Mouse (Mus musculus) brain, adult 2 months (tissue): ENCODE data around the gene Tex33.

ENCODE experiments used
- DNase-seq: peaks from one replicate; pipeline ENCODE4 v3.0.0; 2011; ENCODE audit warnings: low read depth, low spot score

The Tex33 gene

GRCm38 (mm10) chr15:78395478-78395962 is at the start of gene Tex33:
Gene Tex33 (minus strand): TSS chr15:78395912.
- no peak for DNase-seq

DNA sequence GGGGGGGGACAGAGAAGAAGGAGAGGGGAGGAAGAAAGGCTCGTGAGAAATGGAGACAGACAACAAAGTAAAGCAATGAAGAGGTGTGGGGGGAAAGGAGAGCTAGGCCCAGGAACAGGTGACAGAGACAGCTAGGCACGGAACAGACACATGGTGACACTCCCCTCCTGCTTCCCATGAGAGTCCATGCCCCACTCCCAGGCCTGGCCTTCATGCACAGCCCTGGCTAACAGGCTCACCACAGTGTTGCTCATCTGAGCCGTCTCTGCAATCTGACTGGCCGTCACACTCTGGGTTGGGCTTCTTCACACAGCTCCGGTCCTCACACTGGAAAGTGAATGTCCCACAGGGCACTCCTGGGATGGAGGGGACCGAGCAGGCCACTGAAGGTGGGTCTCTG is 48.1 kb upstream of the Tex33 start:
- DNase-seq = no peak

DNA sequence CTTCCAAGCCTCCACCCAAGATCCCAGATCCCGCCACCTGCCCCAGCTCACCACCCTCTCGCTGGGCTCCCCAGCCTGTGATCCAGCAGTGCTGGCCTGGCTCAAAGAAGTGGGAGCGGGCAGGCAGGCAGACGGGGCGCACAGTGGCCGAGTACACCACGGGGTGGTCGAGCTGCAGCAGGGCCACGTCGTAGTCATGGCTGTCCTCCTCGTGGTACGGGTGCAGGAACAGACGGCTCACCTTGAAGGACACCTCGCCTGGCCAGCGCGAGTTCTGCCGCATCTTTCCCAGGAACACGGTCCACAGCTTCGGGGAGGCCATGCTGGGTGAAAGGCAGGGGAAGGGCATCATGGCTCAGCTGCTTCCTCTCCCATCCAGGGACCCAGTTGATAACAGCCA is 46.5 kb upstream of the Tex33 start:
- no peak for DNase-seq

DNA sequence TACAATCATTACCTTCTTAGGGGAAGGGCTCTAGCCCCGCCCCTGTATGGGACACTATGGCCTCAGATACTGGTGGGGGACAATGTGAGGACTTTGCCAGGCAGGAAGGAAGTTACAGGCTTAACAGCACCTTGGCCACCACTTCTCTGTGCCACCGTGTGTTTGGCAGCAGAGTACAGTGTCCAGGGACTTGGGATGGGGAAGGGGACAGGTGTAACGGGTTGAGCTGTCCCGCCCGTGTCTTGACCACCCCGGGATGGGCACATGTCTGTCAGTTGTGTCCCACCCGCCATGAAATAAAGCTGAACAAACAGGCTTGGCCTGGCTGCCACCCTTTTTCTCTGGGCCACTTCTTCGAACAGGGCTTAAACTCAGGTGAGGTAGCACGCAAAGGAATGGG is 43.3 kb upstream of the Tex33 start:
- DNase-seq = no peak

DNA sequence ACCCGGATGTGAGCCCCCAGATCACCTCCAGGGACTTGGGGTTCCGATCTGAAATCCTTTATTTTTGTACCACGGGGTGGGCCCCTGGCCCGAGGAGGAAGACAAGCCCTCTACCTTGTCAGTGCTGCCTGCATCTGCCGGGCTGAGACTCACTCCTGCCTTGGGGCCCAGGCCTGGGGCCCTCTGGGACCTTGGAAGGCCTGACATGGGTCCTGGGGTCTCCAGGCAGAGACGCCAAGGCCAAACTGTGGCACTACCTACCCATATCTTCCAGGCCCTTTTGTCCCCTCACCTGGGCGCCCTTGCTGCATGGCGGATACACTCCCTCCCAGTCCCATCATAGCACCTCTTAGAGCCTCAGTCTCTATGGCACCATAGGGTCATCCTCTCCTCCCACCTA is 42.8 kb upstream of the Tex33 start:
- no peak for DNase-seq

DNA sequence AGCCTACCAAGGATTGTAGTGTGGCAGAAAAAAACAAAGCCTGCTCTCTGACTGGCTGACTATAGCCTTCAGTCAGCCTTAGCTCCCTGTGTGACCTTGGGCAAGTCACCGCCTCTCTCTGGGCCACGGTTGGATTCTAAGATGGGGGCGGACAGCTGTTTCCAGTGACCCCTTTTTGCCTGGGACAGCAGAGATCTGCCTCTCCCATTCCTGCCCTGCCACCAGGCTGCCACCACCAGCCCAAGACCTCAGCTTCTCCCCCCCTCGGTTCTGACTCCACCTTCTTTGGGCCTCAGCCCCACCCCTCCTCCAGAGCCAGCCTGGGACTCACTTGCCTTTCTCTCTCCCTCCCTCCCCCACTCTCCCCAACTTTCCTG is 42.3 kb upstream of the Tex33 start:
- DNase-seq = no peak

- peak; percentile 81 for DNase-seq
Observed at GRCm38 (mm10) chr15:78437237-78438017, 41.7 kb upstream of the Tex33 start.

DNA sequence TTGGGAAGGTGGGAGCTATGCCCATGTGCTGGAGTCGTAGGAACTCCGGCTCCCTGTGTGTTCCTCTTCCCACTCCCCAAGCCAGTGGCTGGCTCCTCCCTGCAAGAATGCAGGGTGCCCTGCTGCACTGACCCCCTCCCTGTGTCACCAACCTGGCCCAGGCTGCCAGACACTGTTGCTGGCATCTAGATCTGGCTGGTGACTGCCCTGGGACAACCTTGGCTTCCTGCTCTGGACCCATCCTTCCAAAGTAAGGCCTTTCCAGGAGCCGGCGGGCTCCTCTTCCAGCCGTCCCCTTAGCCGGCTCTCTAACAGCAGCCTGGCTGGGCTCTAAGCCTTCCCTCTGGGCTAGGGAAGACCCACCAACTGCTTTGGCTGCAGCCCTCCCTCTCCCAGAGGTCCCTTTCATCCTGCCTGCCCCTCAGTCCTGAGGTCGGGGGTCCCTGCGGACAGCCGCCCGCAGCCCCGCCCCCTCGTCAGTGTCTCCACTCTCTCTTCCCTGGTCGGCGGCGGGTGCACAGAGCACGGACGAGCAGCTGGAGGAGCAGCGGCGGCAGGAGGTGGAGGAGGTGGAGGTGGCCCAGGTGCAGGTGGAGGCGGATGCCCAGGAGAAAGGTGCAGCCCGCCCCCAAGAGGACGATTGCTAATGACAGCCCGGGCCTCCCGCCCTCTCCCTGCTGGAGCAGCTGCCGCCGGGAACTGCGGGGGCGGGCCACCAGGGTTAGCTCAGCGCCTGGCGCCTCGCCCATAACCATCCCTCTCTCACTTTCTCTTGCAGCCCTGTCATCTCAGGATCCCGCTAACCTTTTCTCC is 40.9 kb upstream of the Tex33 start:
- DNase-seq = peak; percentile 96

- DNase-seq = peak; percentile 49
Observed at GRCm38 (mm10) chr15:78435681-78436080, 40.0 kb upstream of the Tex33 start.

GRCm38 (mm10) chr15:78434896-78435520 is 39.3 kb upstream of the Tex33 start:
- DNase-seq = peak; percentile 73

GRCm38 (mm10) chr15:78431541-78432121 is 35.9 kb upstream of the Tex33 start:
- no peak for DNase-seq

- no peak for DNase-seq
Observed at GRCm38 (mm10) chr15:78430874-78431273, 35.2 kb upstream of the Tex33 start.

DNA sequence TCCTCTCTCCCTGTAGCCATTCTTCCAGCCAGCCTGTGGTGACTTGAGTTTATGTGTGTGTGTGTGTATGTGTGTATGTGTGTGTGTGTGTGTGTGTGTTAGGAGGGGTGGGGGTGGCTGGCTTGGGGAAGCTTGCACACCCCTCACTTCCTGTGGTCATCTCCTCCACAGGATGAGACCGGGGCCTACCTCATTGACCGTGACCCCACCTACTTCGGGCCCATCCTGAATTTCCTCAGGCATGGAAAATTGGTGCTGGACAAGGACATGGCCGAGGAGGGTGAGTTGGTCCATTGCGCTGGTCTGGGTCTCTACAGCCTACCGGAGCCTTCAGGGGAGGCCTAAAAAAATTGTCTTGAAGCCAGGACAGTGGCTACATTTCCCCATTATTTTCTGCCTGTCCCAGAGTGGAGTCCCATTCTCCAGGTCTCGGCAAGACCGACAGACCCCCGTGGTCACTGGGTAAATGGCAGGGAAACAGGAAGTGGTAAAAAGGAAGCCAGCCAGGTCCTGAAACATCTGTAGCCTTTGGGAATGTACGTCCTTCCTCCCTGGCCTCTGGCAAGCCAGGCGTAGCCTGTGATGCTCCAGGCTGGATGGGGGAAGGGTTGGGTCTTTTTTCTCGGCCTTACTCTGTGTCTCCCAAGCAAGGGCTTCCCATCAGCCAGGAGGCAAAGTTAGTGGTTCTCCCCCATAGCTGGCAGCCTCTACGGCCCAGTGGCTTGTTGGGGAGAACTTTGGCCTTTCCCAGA is 34.3 kb upstream of the Tex33 start:
- DNase-seq = no peak

- DNase-seq = no peak
Observed at GRCm38 (mm10) chr15:78429139-78429459, 33.4 kb upstream of the Tex33 start.

- DNase-seq = peak; percentile 95
Observed at GRCm38 (mm10) chr15:78428391-78429138, 32.9 kb upstream of the Tex33 start, which contains the start of gene Kctd17. Gene Kctd17 (plus strand): TSS chr15:78428564.

DNA sequence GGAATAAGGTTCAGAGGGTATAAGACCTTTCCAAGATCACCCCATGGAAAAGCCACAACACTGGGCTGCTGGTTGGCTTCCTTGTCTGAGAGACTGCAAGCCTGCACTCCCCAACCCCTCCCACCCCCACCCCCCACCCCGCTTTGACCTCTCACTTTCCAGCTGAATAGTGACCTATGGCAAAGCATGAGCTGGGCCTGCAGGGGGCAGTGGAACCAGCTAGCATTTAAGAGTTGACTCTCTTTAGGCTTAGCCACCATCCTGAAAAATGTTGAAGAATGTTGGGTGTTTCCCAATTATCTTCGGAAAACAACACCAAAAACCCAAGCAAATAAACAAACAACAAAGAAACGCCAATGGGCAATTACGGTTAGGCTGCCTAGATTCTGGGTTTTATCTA is 29.5 kb upstream of the Tex33 start:
- no peak for DNase-seq

DNA sequence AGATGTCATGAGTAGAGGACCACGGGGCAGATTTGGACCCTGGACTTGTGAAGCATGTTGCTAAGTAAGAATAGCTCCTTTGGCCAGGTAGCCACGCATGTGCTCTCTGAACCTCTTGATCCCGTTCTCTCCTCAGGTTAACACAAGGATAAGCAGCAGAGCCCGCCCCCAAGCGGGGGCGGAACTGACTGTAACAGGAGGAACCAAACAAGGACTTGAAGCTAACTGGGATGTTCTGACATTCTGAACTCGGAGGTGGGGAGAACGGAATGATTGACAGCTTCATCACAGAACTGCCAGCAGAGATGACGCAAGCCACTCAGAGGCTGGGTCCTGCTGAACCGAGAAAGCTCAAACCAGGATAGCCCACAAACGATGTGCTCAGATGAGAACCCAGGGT is 28.8 kb upstream of the Tex33 start:
- peak; percentile 45 for DNase-seq

DNA sequence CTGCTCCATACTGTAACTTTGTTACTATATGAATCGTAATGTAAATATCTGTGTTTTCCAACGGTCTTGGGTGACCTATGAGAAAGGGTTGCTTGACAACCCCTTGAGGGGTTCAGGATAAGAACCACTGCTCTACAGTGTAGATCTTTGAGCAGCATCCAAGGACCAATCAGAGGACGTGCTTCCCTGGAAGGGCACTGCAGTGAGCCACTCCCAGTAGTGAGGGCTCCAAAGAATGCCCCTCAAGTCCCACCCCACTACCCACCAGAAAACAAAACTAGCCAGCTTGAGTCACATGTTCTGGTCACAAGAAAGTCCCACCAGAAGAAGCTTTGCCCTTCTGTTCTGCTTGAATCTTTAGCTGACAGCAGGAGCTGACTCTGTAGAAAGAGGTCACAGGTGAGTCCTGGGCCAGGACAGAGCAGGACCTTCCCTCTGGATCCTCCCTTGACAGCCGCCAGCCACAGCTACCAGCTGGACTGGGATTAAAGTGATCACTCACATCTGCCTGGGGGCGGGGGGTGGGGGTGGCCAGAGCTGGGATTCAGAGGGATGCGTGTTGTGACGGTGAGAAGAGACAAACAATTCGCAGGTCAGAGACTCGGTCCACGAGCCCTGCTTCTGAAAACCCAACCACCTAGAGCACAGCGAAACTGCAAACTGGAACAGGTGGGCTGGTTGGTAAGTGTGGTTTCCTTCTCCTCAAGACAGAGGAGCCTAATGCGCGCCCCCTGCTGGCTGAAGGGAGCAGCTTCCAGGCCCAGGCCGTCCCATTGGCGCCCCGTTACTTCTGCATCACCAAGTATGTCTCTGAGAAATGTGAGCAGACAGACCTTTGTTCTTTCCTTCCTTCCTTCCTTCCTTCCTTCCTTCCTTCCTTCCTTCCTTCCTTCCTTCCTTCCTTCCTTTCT is 26.6 kb upstream of the Tex33 start:
- DNase-seq = peak; percentile 88

- peak; percentile 54 for DNase-seq
Observed at GRCm38 (mm10) chr15:78420395-78420794, 24.7 kb upstream of the Tex33 start.

DNA sequence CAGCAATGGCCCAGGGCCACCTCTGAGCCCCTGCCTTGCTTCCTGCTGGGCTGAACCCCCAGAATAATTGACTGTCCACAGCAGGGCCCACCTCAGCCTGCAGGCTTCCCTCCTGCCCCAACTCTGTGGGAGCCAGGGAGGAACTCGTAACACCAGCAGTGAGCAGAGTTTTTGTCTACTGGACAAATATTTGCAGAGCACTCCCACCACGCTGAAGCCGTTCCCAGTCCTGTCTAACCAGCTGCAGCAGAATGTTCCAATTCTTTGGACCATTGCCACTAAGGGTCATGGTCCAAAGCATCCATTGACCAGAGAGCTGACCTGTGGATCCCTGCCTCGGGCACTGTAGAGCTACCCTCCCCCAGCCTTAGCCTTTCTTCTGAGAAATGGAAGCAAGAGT is 21.2 kb upstream of the Tex33 start:
- DNase-seq = no peak
